Mouse (Mus musculus) G1E (cell line): ENCODE measurements around the gene Glis2.

Experiments used
- CTCF ChIP-seq: IDR thresholded peaks from 2 replicates; pipeline ENCODE4 v1.5.1; 2012; ENCODE audit warnings: low read depth, low read length, inconsistent platforms, mixed read lengths
- GATA1 ChIP-seq: IDR thresholded peaks from 2 replicates; pipeline ENCODE4 v1.6.1; 2012; ENCODE audit warnings: borderline replicate concordance, low read length, inconsistent platforms, mixed read lengths
- GATA2 ChIP-seq: IDR thresholded peaks from 2 replicates; pipeline ENCODE4 v1.6.1; 2012; ENCODE audit warnings: low read depth, low read length, inconsistent platforms, borderline replicate concordance
- POLR2AphosphoS5 ChIP-seq: IDR thresholded peaks from 2 replicates; pipeline ENCODE4 v1.6.1; 2012; ENCODE audit warnings: low read depth, low read length, inconsistent platforms; ENCODE audit not compliant: insufficient replicate concordance
- TAL1 ChIP-seq: conservative IDR thresholded peaks from 2 replicates; pipeline ENCODE4 v1.6.1; 2012; ENCODE audit warnings: low read depth, low read length, inconsistent platforms, mixed read lengths

- TF ChIP-seq GATA2 (no peak), CTCF (no peak), POLR2AphosphoS5 (no peak), TAL1 (no peak), GATA1 (no peak)
These were observed 39.1 kb downstream of the Glis2 start for GRCm38 (mm10) chr16:4633661-4634060.
